Mouse (Mus musculus) testis, adult 2 months (tissue): ENCODE results near the gene Ddx46. TPM values are rescaled to one million over a fixed set of nuclear protein-coding genes. Genes with fewer than 3 reads are reported as not detected.
"Not testable (repeated sequence)": the region's sequence is repeated elsewhere in the genome, so short reads cannot be mapped to it uniquely, and the experiment has no call there.

Experiments used
- H3K27ac ChIP-seq: fragments of 200-500 bp; 2 replicates; pipeline ENCODE4 v1.5.1; 2012; ENCODE audit warnings: low read depth, low read length; ENCODE audit not compliant: control insufficient read depth, insufficient read depth
- H3K27me3 ChIP-seq: fragments of 200-500 bp; 2 replicates; pipeline ENCODE4 v1.6.1; 2012; ENCODE audit warnings: mild to moderate bottlenecking, low read length, moderate library complexity; ENCODE audit not compliant: control insufficient read depth, insufficient read depth
- H3K36me3 ChIP-seq: fragments of 200-500 bp; 2 replicates; pipeline ENCODE4 v1.6.1; 2012; ENCODE audit warnings: mild to moderate bottlenecking, low read length; ENCODE audit not compliant: control insufficient read depth, insufficient read depth
- H3K4me1 ChIP-seq: fragments of 200-500 bp; 2 replicates; pipeline ENCODE4 v1.6.1; 2012; ENCODE audit warnings: low read length; ENCODE audit not compliant: control insufficient read depth, insufficient read depth
- H3K4me3 ChIP-seq: fragments of 200-500 bp; 2 replicates; pipeline ENCODE4 v1.5.1; 2012; ENCODE audit warnings: low read depth, mild to moderate bottlenecking, low read length, moderate library complexity, mixed read lengths; ENCODE audit not compliant: control insufficient read depth
- CTCF ChIP-seq: fragments of 200-500 bp; IDR thresholded peaks from 2 replicates; pipeline ENCODE4 v1.5.1; 2012; ENCODE audit warnings: low read depth, mild to moderate bottlenecking, inconsistent platforms, low read length, moderate library complexity; ENCODE audit not compliant: control insufficient read depth, insufficient read depth, insufficient replicate concordance
- POLR2A ChIP-seq: fragments of 200-500 bp; IDR thresholded peaks from 2 replicates; pipeline ENCODE4 v1.6.1; 2012; ENCODE audit warnings: low read depth, mild to moderate bottlenecking, inconsistent platforms, low read length, moderate library complexity; ENCODE audit not compliant: control insufficient read depth
- polyA plus RNA-seq: library from polyadenylated mRNA; depleted of rRNA; stranded (reverse); fragments of >200 nt; gene quantifications from 2 replicates; pipeline ENCODE4 v1.2.3, GENCODE M21; 2012

The Ddx46 gene
- polyA plus RNA-seq, 1 experiment = 27.7 TPM

- H3K4me1 ChIP-seq = peaks cover 2% of the 10 kb centered on the region
- H3K27ac ChIP-seq = no peak overlapping the region
- H3K27me3 ChIP-seq = no peaks in the 10 kb centered on the region
- no peak overlapping the region for H3K4me3 ChIP-seq
- no peaks in the 10 kb centered on the region for H3K36me3 ChIP-seq
- TF ChIP-seq POLR2A = no peak
- no peak for TF ChIP-seq CTCF
These were observed 14.6 kb upstream of the Ddx46 start for GRCm38 (mm10) chr13:55620275-55620674.

- peak overlapping the region; percentile 97 for H3K27ac ChIP-seq
- H3K4me1 ChIP-seq, H3K27me3 ChIP-seq: not testable (repeated sequence)
These were observed 12.6 kb upstream of the Ddx46 start for GRCm38 (mm10) chr13:55622156-55622648.

GRCm38 (mm10) chr13:55622649-55623541, 11.9 kb upstream of the Ddx46 start, which contains the start of gene Caml:
Gene Caml, plus strand, starts transcription at chr13:55623005.
- H3K4me1 ChIP-seq = peaks cover 2% of the 10 kb centered on the region
- H3K27ac ChIP-seq = peak within 1 kb of the TSS; percentile 97
- H3K4me3 ChIP-seq = peak within 1 kb of the TSS; percentile 96
- TF ChIP-seq CTCF (no peak), POLR2A (peak; percentile 91)
- no peaks in the 10 kb centered on the region; the same call in 1 of the 2 replicates for H3K36me3 ChIP-seq
- no peaks in the 10 kb centered on the region for H3K27me3 ChIP-seq

More at GRCm38 (mm10) chr13:55622156-55622648, 12.6 kb upstream of the Ddx46 start:
- H3K4me3 ChIP-seq = peak overlapping the region; percentile 96
- not testable (repeated sequence) for H3K36me3 ChIP-seq

- no peak for TF ChIP-seq POLR2A
- TF ChIP-seq CTCF = no peak
- Histone ChIP-seq H3K4me3 (peak overlapping the region; percentile 98), H3K27me3 (no peaks in the 10 kb centered on the region), H3K36me3 (peaks cover 4% of the 10 kb centered on the region), H3K27ac (peak overlapping the region; percentile 95), H3K4me1 (peaks cover 9% of the 10 kb centered on the region)
These were observed 332 bp downstream of the Ddx46 start for GRCm38 (mm10) chr13:55635146-55635571.

- H3K27ac ChIP-seq = no peak overlapping the region
- no peaks in the 10 kb centered on the region for H3K27me3 ChIP-seq
- H3K36me3 ChIP-seq = peaks cover 4% of the 10 kb centered on the region
- H3K4me3 ChIP-seq = peak overlapping the region; percentile 58
- peaks cover 9% of the 10 kb centered on the region for H3K4me1 ChIP-seq
- TF ChIP-seq CTCF (no peak), POLR2A (no peak)
These were observed 1.6 kb downstream of the Ddx46 start for GRCm38 (mm10) chr13:55636185-55636983.

GRCm38 (mm10) chr13:55640480-55640879, 5.7 kb downstream of the Ddx46 start:
- not testable (repeated sequence) for H3K36me3 ChIP-seq, H3K27me3 ChIP-seq, H3K4me3 ChIP-seq, H3K4me1 ChIP-seq, H3K27ac ChIP-seq
- peak; percentile 71; the same call in 1 of the 2 replicates for TF ChIP-seq CTCF

GRCm38 (mm10) chr13:55644525-55644924, 9.7 kb downstream of the Ddx46 start:
- Histone ChIP-seq H3K27me3 (no peaks in the 10 kb centered on the region), H3K4me3 (no peak overlapping the region), H3K36me3 (peaks cover 6% of the 10 kb centered on the region), H3K27ac (no peak overlapping the region), H3K4me1 (peaks cover 2% of the 10 kb centered on the region; the same call in 1 of the 2 replicates)
- TF ChIP-seq POLR2A = no peak
- TF ChIP-seq CTCF = no peak
